Mouse (Mus musculus) ES-CJ7 (cell line): ENCODE results near the gene Ccdc50.

ENCODE experiments used
- DNase-seq: peaks from one replicate; pipeline ENCODE4 v3.0.0; 2011; ENCODE audit warnings: low read depth, low spot score

The Ccdc50 gene

DNA sequence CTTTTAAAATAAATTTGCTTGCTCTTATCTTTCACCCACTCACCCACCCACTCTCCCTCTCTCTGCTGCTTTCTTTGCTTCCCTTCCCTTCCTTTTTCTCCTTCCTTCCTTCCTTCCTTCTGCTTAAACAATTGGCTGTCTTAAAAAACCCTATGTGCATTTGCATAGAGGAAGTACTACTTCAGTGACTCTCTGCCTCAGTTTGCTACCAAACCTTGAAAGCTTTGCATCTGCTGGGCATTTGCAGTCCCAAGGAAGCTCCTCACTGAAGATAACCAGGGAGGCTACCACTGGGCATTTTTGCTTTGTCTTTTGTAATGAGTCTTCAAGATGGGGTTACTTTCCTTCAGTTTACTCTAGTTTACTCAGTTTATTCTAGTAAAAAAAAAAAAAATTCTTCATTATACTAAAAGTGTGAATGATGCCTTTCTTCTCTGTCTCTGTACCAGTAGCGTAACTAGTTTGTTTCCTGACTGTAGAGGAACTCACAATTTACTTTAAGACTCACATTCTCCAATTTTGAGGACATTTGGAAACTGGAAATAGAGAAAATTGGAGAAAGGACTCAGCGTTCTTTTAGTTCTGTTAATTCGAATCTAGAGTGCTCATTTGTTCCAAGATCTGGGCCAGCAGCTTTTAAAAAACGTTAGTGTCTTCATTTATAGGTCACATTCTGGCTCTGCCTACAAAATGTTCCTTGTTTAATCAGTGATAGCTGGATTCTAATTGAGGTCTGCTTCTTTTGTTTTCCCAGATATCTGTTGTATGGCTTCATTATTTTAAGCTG is 6.8 kb downstream of the Ccdc50 start:
- DNase-seq: no peak

- no peak for DNase-seq
Observed at GRCm38 (mm10) chr16:27396951-27397350, 8.3 kb downstream of the Ccdc50 start.

DNA sequence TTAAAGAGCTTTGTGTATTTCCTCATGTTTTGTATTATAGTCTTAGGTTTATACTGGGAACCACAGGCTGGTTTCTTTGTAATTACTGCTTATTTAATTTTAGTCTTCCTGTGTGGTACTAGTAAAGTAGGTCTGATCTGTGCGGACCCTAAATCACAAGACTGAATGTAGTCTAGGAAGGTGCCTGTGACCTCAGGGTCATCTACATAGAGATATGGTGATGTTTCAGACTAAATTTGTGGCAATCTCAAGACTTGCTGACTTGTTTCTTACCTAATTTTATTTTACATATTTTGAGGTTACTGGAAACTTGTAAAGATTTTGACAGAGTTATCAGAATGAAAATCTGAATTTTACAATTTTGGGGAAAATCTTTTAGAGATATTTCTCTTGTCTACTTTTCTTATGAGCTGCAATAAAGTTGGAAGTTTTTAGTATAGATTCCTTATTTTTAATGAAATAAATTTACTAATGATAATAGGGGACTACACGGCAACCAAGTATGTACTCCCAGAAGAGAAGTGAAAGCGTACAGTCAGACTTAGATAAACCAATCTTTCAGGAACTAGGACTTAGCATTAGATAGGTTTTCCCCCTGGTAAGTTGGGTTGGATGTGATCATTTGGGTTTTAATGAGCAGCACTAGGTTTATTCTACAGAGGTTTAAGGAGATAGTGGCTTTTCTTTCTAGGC is 10.5 kb downstream of the Ccdc50 start:
- DNase-seq: no peak

DNA sequence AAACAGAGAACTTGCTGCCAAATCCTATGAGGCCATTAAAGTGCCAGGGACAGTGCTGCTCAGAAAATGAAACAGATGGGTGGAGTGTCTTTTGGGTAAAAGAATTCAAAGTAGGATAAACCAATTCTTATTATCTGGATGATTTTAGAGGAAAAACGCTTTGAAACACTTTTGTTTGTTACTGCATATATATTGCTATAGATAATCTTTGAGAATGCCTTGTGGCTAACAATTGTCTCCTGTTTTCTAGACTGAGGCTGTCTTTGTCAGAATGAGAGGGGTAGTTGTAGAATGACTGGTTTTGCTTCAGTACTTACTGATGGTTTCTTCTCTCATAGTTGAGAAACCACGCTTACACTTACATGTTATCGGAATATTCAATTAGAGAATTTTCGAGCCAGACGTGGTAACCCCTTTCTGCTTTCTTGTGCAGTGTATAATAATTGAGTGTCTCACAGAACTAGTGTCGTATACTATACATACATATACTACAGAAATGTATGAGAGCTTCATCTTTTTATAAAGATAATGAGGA is 11.1 kb downstream of the Ccdc50 start:
- no peak for DNase-seq

GRCm38 (mm10) chr16:27401579-27401978 is 12.9 kb downstream of the Ccdc50 start:
- DNase-seq: no peak

GRCm38 (mm10) chr16:27404107-27404506 is 15.4 kb downstream of the Ccdc50 start:
- no peak for DNase-seq

DNA sequence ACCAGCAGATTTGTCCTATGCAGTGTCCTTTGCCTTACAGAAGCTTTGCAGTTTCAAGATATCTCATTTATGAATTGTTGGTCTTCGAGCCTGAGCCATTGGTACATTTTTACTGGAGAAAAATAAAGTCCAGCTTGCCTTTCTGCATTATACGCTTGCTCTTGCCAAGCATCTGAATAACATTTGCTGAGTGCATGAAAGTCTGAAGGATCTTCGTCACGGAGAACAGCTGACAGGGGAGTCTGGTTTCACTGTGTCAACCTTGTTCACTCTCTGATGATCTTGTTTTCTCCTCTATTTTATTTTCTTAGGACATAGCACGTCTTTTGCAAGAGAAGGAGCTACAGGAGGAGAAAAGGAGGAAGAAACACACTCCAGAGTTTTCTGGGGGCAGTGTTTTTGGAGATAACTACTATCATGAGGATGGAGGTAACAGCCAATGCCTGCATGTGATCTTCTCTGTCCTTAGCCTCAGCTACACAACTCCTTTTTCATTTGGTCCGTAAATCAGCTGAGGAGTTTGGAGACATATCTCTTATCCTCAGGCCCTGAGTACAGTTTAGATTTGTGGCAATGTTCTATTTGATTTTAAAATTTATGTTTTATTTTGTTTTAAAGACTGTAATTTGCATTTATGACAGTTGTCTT is 28.4 kb downstream of the Ccdc50 start:
- no peak for DNase-seq

DNA sequence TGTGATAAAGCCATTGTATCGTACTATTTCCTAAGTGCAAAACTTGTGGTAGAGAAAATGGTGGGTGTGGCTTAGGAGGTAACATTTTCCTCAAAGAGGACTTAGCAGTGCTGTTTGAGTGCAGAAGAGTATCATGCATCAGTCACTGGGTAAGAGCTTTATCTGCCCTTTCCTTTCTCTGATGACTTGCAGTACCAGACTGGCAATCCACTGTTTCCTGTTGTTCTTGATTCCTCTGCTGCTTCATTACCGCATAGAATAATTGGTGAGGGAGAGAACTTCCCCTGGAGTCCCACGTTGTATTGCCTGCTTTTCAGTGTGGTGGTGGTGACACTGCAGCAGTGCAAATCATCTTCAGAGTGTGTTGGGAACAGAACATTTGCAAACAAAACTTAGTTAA is 29.0 kb downstream of the Ccdc50 start:
- no peak for DNase-seq

DNA sequence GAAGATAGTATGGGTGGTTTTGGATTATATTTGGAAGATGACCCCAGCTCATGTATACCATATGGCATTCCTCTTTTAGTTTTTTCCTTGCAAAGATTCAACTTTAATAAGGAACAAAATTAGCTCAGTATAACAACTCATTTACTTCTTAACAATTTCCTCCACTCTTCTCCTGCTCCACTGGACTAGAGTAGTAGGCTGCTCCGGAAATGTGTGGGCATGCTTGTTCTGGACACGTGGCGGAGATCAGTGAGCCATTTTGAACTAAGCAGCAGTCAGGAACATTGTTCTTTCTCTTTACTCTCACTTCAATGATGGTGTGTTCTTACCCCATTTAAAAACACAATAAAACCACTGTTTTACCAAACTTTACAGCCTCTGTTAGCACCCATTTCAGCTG is 32.3 kb downstream of the Ccdc50 start:
- DNase-seq: no peak

DNA sequence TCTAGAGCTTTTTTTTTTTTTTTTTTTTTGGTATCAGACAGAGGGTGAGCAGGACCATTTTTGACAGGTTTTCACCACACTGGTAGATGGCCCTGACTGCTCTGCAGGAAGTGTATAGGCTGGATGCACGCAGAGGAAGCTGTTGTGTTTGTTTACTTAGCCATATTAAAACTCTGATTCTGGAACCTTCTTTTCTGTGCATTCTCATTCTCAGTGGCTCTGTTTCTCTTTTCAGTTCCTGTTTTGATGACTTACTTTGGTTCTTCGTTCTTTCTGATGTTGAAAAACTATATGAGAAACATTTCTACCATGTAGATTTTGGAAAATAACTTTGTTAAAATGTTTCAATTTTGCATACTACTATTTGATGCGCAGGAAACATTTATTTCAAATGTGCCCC is 46.4 kb downstream of the Ccdc50 start:
- no peak for DNase-seq

GRCm38 (mm10) chr16:27443941-27444340 is 55.3 kb downstream of the Ccdc50 start:
- no peak for DNase-seq

DNA sequence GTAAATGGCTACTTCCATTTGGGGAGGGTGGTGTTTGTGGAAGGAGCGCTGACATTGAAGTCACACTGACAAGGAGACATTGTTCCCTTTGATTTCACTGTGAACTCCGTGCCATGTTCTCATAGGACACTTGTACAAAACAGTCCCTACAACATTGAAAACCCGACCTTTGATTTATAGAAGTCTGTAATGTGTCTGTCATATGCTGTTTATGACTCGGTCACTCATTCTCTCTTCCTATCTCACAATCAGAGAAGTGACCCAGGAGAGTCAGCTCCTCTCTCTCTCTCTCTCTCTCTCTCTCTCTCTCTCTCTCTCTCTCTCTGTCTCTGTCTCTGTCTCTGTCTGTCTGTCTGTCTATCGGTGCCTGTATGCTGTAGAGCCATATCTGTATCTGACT is 60.7 kb downstream of the Ccdc50 start:
- no peak for DNase-seq

DNA sequence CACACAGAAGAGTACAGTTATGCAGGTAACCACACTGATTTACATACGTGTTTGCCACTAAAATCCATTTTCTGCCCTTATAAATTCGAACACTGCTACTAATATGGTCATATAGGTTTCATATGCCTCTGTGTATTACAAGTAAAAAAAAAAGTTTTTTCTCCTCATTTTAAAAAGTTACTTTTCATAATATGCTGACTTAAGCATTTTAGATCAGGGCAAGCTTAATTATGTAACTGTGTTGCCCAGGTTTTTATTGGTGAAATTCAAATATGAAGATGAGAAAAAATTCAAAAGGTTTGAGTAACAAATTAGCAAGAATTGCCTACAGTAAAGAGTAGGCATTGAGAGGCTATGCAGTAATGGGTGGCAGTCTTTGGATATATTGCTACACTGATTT is 62.0 kb downstream of the Ccdc50 start:
- no peak for DNase-seq

DNA sequence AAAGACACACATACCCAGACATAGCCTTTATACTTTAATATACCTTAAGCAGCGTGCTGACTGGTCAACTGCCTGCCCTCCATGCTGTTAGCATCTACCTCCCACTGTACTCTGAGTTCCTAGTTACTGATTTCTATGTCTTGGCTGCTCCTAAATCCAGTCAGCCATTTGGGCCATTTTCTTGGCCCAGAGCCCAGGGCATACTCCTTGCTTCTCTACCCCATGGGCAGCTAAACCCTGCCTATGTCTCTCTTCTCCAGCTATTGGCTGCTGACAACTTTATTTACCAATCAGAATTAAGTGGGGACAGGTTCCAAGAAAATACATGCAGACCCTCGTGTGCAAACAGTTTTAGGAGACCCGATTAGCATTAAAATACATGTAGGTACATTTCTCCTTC is 64.7 kb downstream of the Ccdc50 start:
- no peak for DNase-seq

DNA sequence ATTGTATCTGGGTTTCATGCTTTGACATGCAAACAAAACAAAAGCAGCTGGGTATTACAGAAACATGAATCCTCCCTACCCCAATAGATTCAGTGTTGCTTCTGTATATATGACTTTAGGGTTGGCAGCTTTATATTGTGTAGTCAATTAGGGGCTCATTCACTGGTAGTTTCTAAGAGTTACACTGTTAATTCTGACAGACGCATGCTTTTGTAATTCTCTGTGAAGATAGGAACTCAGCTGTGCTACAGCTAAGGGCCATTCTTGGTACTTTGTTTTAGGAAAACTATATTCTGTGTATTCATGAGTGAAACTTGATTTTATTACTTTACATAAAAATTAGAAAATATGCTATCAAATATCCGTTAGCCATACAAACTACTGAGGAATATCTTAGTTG is 65.2 kb downstream of the Ccdc50 start:
- DNase-seq: no peak

GRCm38 (mm10) chr16:27457273-27457672 is 68.6 kb downstream of the Ccdc50 start:
- DNase-seq: peak; percentile 71

GRCm38 (mm10) chr16:27468731-27469130 is 80.1 kb downstream of the Ccdc50 start:
- peak; percentile 55 for DNase-seq

DNA sequence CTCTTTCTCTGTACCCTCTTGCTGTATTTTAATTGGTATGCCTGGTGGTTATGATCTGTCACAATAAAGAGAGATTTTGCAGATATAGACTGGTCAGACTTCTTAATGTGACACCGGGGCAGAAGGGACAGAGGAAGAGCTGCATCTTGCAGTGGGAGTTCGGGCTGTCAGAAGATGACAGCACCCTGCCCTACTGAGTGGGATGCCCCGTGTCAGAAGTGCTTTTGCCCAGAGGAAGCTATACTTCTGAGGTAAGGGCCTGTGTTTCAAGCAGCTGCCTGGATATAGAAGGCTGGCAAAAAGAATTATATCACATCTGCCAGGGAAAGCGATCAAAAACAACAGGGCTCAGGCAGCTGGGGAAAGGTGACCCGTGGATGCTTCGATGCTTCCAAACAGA is 82.7 kb downstream of the Ccdc50 start:
- DNase-seq: no peak

GRCm38 (mm10) chr16:27483834-27484233 is 95.2 kb downstream of the Ccdc50 start:
- DNase-seq: no peak
